Mouse (Mus musculus): ENCODE results near the gene Mcur1.

DNA sequence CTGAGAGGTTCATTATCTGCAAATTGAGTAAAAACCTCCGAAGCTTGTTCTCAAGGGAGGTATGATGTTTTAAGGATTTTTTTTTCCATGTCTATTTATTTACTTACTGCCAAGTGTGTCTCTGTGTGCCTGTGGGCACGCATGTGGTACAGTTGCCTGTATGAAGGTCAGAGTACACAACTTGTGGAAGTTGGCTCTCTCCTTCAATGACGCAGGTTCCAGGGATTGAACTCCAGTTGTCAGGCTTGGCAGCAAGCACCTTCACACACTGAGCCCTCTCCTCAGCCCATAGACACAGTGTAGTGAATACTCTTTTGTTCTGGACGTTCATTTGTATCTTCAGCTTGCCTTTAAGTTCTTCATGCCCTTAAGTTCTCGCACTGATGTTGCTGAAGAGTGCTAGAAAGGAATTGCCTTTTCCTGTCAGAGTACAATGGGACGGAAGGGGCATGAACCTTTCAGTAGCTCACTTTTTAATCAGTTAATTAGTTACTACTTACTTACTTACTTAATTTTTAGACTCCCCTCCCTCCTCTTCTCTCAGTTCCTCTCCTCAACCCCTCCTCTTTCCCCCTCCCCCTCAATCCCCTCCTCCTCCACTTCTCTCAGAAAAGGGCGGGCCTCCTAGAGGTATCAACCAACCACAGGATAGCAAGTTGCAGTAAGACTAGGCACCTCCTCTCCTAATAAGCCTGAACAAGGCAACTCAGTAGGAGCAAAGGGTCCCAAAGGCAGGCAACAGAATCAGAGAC is 60.1 kb downstream of the Mcur1 start:
- TF ChIP-seq CTCF (IDR thresholded peaks at IDR 0.05; ENCODE audit: low read depth, low read length) (no peak), POLR2A (IDR thresholded peaks at IDR 0.05; ENCODE audit: extremely low read depth, insufficient read depth, low read length) (no peak)
